Mouse (Mus musculus) adipose tissue, adult 10 weeks (tissue): ENCODE measurements around the gene Gm21409. TPM values are rescaled to one million over a fixed set of nuclear protein-coding genes. Genes with fewer than 3 reads are reported as not detected.

ENCODE experiments used
- polyA plus RNA-seq: library from polyadenylated mRNA; stranded (reverse); fragments of 350-450 nt; fragmentation: Illumina TruSeq; extraction: RNeasy Lipid Tissue Mini Kit (QIAGEN cat#74804); gene quantifications from one replicate; pipeline ENCODE4 v1.2.3, GENCODE M21; 2014; ENCODE audit warnings: low read depth, low replicate concordance

Gene Gm21409
- not detected for polyA plus RNA-seq

GRCm38 (mm10) chrY:84746385-84746784, at the start of gene Gm21409:
Gm21409 (plus strand) TSS chrY:84746685.

Other genes starting within 250 kb of the Gm21409 start
- gene Gm21394, start 181.8 kb upstream of the Gm21409 start, polyA plus RNA-seq: not detected